Comparison of ENCODE assay signal across 8 mouse cellular contexts in the genomic region with DNA sequence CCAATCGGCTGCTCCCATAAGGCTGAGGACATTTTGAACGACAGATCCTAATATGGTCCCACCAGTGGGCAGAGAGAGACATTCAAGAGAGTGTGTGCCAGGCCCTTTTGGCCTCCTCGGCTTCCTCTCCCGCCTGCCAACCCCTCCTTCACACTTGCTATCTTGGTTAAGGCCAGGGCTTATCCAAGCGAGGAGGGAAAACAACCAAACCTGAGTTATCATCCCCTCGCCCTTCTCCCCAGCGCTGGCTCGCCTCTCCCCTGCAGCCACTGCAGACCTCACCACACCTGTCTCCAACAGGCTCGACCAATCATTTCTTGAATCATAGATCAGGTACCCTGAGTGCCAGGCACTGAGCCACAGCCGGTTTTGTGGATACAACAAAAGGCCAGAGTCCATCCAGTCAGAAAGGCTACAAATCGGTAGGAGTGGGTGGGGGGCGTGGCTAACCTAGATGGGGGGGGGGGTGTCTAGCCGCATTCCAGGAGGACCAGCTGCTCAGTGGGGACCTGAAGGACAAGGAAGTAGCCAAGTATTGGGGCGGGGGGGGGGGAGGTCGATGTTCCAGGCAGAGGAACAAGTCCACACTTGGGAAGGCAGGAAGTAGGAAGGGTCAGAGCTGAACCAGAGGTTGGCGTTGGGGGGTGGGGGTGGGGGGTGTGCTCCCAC. TPM values are rescaled to one million over a fixed set of nuclear protein-coding genes. Genes with fewer than 3 reads are reported as not detected.
DNase-seq lines count a peak whose midpoint lies in the region; ATAC-seq and TF ChIP-seq lines count a peak whose summit lies in the region.

No protein-coding gene starts in this region.

- ATAC-seq in heart, embryonic 12.5 days (ENCODE audit: insufficient number of reproducible peaks, low FRiP score), result 0 out of 2 replicates have a peak, but pooled peaks have one; percentile 45
- ATAC-seq in liver, postnatal 0 days, result peak; percentile 80

- peak overlapping the region; percentile 53 for H3K27ac ChIP-seq in heart, embryonic 12.5 days (ENCODE audit: poor library complexity, severe bottlenecking)
- H3K27ac ChIP-seq in liver, postnatal 0 days (ENCODE audit: low read depth), result no peak overlapping the region

- no peaks in the 10 kb centered on the region for H3K27me3 ChIP-seq in heart, embryonic 12.5 days (replicated peaks)
- no peaks in the 10 kb centered on the region for H3K27me3 ChIP-seq in liver, postnatal 0 days (ENCODE audit: insufficient read depth, low read length)

- H3K4me2 ChIP-seq in heart, embryonic 12.5 days, result peak overlapping the region; percentile 39
- peak overlapping the region; percentile 3; the same call in 1 of the 2 replicates for H3K4me2 ChIP-seq in liver, postnatal 0 days (ENCODE audit: low read depth, low read length)

- H3K36me3 ChIP-seq in heart, embryonic 12.5 days, result peaks cover 10% of the 10 kb centered on the region
- no peaks in the 10 kb centered on the region for H3K36me3 ChIP-seq in liver, postnatal 0 days (replicated peaks; ENCODE audit: insufficient read depth, low read length)

- H3K4me1 ChIP-seq in heart, embryonic 12.5 days (replicated peaks), result peaks cover 32% of the 10 kb centered on the region
- H3K4me1 ChIP-seq in liver, postnatal 0 days (ENCODE audit: insufficient read depth), result peaks cover 21% of the 10 kb centered on the region

- 0 out of 2 replicates have a peak overlapping the region, but pooled peaks have one; percentile 5 for H3K4me3 ChIP-seq in heart, embryonic 12.5 days
- H3K4me3 ChIP-seq in liver, postnatal 0 days (ENCODE audit: low read depth, low read length), result no peak overlapping the region

- whole genome bisulfite sequencing in heart, embryonic 12.5 days, result 15% methylated on average over 15 of the region's 16 CpGs
- 27% methylated on average over 13 of the region's 16 CpGs for WGBS in liver, postnatal 0 days (ENCODE audit: insufficient replicate concordance)

- TF ChIP-seq CTCF in liver, postnatal 0 days (IDR thresholded peaks at IDR 0.05; ENCODE audit: low read depth), result no peak

- H3K9ac ChIP-seq in heart, embryonic 12.5 days, result peak overlapping the region; percentile 11; the same call in 1 of the 2 replicates
- no peak overlapping the region for H3K9ac ChIP-seq in liver, postnatal 0 days (replicated peaks)

- 0 out of 2 replicates have a peak, but pooled peaks cover 3% of the 10 kb centered on the region for H3K9me3 ChIP-seq in heart, embryonic 12.5 days (replicated peaks)
- no peaks in the 10 kb centered on the region for H3K9me3 ChIP-seq in liver, postnatal 0 days (ENCODE audit: low read length)

- DNase-seq in heart, adult 9 months (ENCODE audit: low spot score in 2 of 2), result no peak
- DNase-seq in cerebellum, adult 8-10 months, result peak; percentile 51
- peak; percentile 69 for DNase-seq in kidney, adult 18-20 months
- DNase-seq in liver, postnatal 0 days, result peak; percentile 65
- DNase-seq in layer of hippocampus, postnatal 14 days (ENCODE audit: low spot score in 2 of 2), result no peak
- no peak for DNase-seq in thymus, postnatal 36 days
- no peak for DNase-seq in thymus, postnatal 0 days (ENCODE audit: low spot score)

- no peak for TF ChIP-seq EP300 in liver, postnatal 0 days (IDR thresholded peaks at IDR 0.05; ENCODE audit: low read depth)

RNA-seq across cellular contexts. Expression of a gene that starts 26.6 kb away (rescaled TPM):
- polyA plus RNA-seq in heart, embryonic 12.5 days (2016; fragmentation: Nextera tagmentation; extraction: Ambion mirVana), result 68.5 and 70.1 TPM in 2 replicates
- polyA plus RNA-seq in liver, postnatal 0 days (2015; fragmentation: Nextera tagmentation; extraction: Ambion mirVana), result 35.8 and 43.1 TPM in 2 replicates
- total RNA-seq in layer of hippocampus, postnatal 14 days (2021), result 10 to 100 TPM; 37.4 to 45.0 TPM
- polyA plus RNA-seq in thymus, postnatal 0 days (2015; fragmentation: Nextera tagmentation; extraction: Ambion mirVana), result 140 and 190 TPM in 2 replicates

Comparison
In these comparisons a context has a peak if more than half of its experiments do, and no peak if none do; other contexts are left out.
1. DNase-seq: peak in cerebellum, adult 8-10 months (single experiment), kidney, adult 18-20 months (single experiment) and liver, postnatal 0 days (single experiment); none in heart, adult 9 months (0 of 2), layer of hippocampus, postnatal 14 days (0 of 2), thymus, postnatal 36 days (0 of 2) and thymus, postnatal 0 days (single experiment).